Mouse (Mus musculus) lung, postnatal 0 days (tissue): ENCODE measurements at regions not wholly inside any gene's neighbourhood (a gene's known extent, or its start where the extent isn't known, plus 50 kb on each side); places are given as distances from the start of the nearest gene placed in this dataset.

Source experiments
- CTCF ChIP-seq: IDR thresholded peaks from 2 replicates; pipeline ENCODE4 v1.5.1; 2016; ENCODE audit warnings: antibody characterized with exemption, mild to moderate bottlenecking
- EP300 ChIP-seq: IDR thresholded peaks from 2 replicates; pipeline ENCODE4 v1.6.1; 2016; ENCODE audit warnings: antibody characterized with exemption, mild to moderate bottlenecking, control low read depth

GRCm38 (mm10) chr2:61347451-61347850 lies 230.9 kb upstream of the Tank start:
- no peak for TF ChIP-seq CTCF
- TF ChIP-seq EP300: no peak
